Mouse (Mus musculus) stomach, embryonic 15.5 days (tissue): ENCODE measurements around the gene Nbeal1. TPM values are rescaled to one million over a fixed set of nuclear protein-coding genes. Genes with fewer than 3 reads are reported as not detected.
"Not testable (repeated sequence)": the region's sequence is repeated elsewhere in the genome, so short reads cannot be mapped to it uniquely, and the experiment has no call there.

Source experiments
- ATAC-seq: fragments of 200-750 bp; cut with Nextera tagmentation; 2 replicates; pipeline ENCODE4 v1.8.0; 2017; ENCODE audit warnings: low read depth, moderate number of reproducible peaks, moderate TSS enrichment; ENCODE audit not compliant: insufficient read depth, low FRiP score
- H3K27ac ChIP-seq: fragments of 300-500 bp; sonication (generic); 2 replicates; pipeline ENCODE4 v1.5.1; 2015; ENCODE audit warnings: mild to moderate bottlenecking, inconsistent platforms
- H3K27me3 ChIP-seq: fragments of 300-500 bp; sonication (generic); replicated peaks from 2 replicates; pipeline ENCODE4 v1.6.1; 2015; ENCODE audit warnings: inconsistent platforms
- H3K36me3 ChIP-seq: fragments of 300-500 bp; sonication (generic); 2 replicates; pipeline ENCODE4 v1.6.1; 2015; ENCODE audit warnings: inconsistent platforms
- H3K4me1 ChIP-seq: fragments of 300-500 bp; sonication (generic); 2 replicates; pipeline ENCODE4 v1.6.1; 2015; ENCODE audit warnings: inconsistent platforms
- H3K4me2 ChIP-seq: fragments of 300-500 bp; sonication (generic); 2 replicates; pipeline ENCODE4 v1.6.1; 2015; ENCODE audit warnings: mild to moderate bottlenecking, inconsistent platforms
- H3K4me3 ChIP-seq: fragments of 300-500 bp; sonication (generic); replicated peaks from 2 replicates; pipeline ENCODE4 v1.5.1; 2015; ENCODE audit warnings: inconsistent platforms
- H3K9ac ChIP-seq: fragments of 300-500 bp; sonication (generic); 2 replicates; pipeline ENCODE4 v1.6.1; 2015; ENCODE audit warnings: inconsistent platforms
- H3K9me3 ChIP-seq: fragments of 300-500 bp; sonication (generic); 2 replicates; pipeline ENCODE4 v1.6.1; 2016; ENCODE audit warnings: inconsistent platforms
- WGBS: fragments of 180-500 bp; shearing (Covaris S2); methylation state at CpG from one replicate; pipeline ENCODE4 v1.1.7; 2015; 5-methylcytosine and 5-hydroxymethylcytosine counted together
- polyA plus RNA-seq: library from polyadenylated mRNA; unstranded; fragments of >200 nt; fragmentation: Nextera tagmentation; extraction: Ambion mirVana; gene quantifications from 2 replicates; pipeline ENCODE4 v1.2.1, GENCODE M21; 2015

The Nbeal1 gene
- polyA plus RNA-seq = 7.8 and 8.4 TPM in 2 replicates

DNA sequence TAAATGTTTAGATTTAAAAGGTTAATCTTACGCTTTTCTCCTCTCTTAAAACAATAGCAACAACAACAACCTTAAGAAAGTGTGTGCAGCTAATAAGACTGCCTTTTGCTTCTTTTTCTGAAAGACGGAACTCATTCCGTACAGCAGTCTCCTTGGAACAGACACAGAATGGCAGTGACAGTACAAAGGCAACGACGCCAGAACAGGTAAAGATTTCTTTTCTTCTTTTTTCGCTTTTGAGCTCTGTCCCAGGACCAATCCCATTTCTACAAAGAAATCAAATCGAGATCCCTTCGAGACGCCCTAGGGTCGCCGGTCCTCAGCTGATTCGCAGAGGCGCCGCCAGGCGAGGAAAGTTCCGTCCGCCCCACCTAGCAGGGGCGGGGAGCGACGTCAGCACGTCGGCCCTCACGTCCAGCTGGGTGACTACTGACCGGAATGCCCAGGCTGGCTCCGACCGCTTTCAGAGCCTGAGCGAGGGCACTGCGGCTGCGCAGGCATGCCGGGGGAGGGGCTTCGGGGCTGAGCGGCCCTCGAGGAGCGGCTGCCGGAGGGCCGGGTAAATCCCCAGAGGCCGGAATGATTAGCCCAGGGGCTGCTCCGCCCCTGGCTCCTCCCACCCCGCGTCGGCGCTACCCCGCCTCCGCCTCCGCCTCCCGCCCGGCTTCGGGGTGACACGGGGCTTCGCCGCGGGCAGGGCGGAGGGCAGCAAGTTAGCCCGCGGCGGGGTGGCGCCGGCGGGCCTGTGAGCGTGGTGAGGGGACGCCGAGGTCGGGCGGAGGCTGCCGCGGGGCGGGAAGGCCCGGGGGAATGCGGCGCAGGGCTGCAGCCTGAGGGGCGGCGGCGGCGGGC, at the start of gene Nbeal1:
Nbeal1 (plus strand) TSS at position 668 of the 852 bp plus-strand sequence.
- no peaks in the 10 kb centered on the region for H3K36me3 ChIP-seq
- peak; percentile 98 for ATAC-seq
- H3K9ac ChIP-seq = peak within 1 kb of the TSS; percentile 91
- peak within 1 kb of the TSS; percentile 96 for H3K27ac ChIP-seq
- no peaks in the 10 kb centered on the region for H3K27me3 ChIP-seq
- WGBS = under 1% methylated on average over 53 of the region's 74 CpGs
- H3K9me3 ChIP-seq = no peaks in the 10 kb centered on the region
- peak within 1 kb of the TSS; percentile 95 for H3K4me3 ChIP-seq
- no peaks in the 10 kb centered on the region for H3K4me1 ChIP-seq
- H3K4me2 ChIP-seq = peak within 1 kb of the TSS; percentile 57

DNA sequence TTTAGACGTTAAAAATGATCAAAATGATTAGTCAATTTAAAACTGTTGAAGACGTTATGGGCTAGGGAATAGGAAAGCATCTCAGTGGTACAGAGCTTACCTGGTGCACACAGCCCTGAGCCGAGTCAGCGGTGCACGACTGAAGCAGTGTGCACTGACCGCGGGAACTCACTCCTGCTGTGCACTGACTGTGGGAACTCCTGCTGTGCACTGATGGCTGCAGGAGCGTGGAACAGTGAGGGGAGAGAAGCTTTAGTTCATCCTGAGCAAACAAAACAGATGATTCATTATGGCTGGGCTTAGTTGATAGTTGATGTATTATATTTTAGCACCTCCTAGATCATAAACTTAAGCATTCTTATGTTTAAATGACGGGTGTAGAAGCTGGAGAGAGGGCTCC, 43.1 kb upstream of the Nbeal1 start:
- H3K36me3 ChIP-seq = no peaks in the 10 kb centered on the region
- no peak overlapping the region for H3K9ac ChIP-seq
- no peak overlapping the region for H3K4me2 ChIP-seq
- ATAC-seq = no peak
- H3K27ac ChIP-seq = no peak overlapping the region
- no peaks in the 10 kb centered on the region for H3K4me1 ChIP-seq
- H3K4me3 ChIP-seq = no peak overlapping the region
- no peaks in the 10 kb centered on the region for H3K27me3 ChIP-seq
- no peaks in the 10 kb centered on the region for H3K9me3 ChIP-seq
- 61% methylated on average over 9 of the region's 9 CpGs for WGBS

DNA sequence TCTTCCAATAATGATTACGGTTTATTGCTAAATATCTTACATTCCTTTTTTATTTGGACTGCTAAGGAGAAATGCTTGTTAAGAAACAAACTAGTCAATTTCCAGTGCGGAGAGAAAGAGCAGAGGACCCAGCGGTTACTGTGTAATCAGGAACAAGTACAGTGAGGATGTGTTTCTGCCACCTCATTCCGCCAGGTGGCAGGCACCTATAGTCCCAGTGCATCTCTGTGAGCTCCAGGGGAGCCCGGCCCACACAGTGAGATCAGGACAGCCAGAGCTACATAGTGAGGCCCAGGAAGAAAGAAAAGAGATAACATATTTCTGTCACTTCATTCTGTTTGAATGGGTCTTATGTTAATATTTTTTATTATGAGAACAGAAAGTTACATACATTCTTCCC, 27.7 kb upstream of the Nbeal1 start:
- WGBS = 59% methylated on average over 5 of the region's 5 CpGs
- no peak for ATAC-seq
- Histone ChIP-seq H3K9ac (no peak overlapping the region), H3K9me3 (no peaks in the 10 kb centered on the region), H3K4me2 (no peak overlapping the region), H3K27ac (no peak overlapping the region), H3K36me3 (no peaks in the 10 kb centered on the region), H3K4me3 (no peak overlapping the region), H3K4me1 (no peaks in the 10 kb centered on the region), H3K27me3 (no peaks in the 10 kb centered on the region)

DNA sequence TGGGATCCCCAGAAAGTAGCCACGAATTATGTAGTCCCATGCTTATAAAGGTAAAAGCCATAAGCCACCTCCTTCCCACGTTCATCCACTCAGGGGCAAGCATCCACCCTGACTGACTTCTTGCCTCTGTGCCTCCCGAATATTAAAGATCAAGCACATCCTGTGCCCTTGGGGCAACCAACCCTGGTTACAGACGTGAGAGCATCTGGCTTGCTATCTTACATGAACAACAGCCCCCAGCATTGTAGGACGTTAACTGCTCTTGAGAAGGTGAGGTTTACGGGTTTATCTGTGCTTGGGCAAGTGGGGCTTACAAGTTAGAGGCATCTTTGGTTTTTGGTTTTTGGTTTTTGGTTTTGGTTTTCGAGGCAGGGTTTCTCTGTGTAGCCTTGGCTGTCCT, 23.7 kb upstream of the Nbeal1 start:
- H3K36me3 ChIP-seq = no peaks in the 10 kb centered on the region
- ATAC-seq = no peak
- no peak overlapping the region for H3K27ac ChIP-seq
- H3K9ac ChIP-seq = no peak overlapping the region
- no peaks in the 10 kb centered on the region for H3K27me3 ChIP-seq
- H3K4me2 ChIP-seq = no peak overlapping the region
- H3K4me1 ChIP-seq = no peaks in the 10 kb centered on the region
- no peak overlapping the region for H3K4me3 ChIP-seq
- WGBS = 76% methylated on average over 7 of the region's 7 CpGs
- no peaks in the 10 kb centered on the region for H3K9me3 ChIP-seq

DNA sequence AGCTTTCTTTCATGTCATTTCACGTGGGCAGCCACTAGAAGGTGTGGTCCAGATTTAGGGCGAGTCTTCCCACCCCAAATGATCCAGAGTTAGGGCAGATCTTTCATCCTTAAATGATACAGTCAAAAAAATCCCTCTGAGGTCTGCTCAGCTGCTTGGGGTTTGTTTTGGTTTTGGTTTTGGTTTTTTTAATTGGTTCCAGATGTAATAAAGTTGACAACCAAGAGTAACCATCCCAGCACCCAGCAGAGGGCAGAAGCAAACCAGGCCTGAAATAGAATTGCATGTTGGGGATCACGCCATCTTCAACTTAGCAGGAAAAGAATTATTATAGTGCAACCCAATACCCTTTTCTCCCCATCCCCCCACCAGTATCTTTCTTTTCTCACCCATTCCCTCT, 22.0 kb upstream of the Nbeal1 start:
- Histone ChIP-seq H3K9me3 (no peaks in the 10 kb centered on the region), H3K27me3 (no peaks in the 10 kb centered on the region), H3K27ac (no peak overlapping the region), H3K4me3 (no peak overlapping the region), H3K36me3 (no peaks in the 10 kb centered on the region), H3K4me1 (no peaks in the 10 kb centered on the region), H3K4me2 (no peak overlapping the region), H3K9ac (no peak overlapping the region)
- 53% methylated on average over 3 of the region's 3 CpGs for WGBS
- no peak for ATAC-seq

DNA sequence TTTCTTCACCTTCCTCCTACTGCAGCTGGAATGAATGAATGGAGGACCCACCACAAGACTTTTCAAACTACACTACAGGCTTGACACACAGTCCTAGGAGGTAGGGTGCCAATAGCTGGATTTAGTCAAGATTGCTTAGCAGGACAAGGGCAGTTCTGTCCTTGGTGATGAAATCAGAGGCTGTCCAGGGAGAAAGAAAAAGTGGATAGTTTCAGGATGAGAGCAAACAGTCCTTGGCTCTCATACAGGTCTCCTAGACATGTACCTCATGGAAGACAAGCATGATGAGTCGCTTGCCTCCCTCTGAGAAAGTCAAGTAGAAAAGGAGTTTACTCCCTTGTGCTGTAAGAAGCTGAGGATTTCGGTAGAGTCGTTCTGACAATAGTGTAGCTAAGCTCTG, 16.7 kb upstream of the Nbeal1 start:
- no peak overlapping the region for H3K4me2 ChIP-seq
- H3K27ac ChIP-seq = no peak overlapping the region
- H3K4me1 ChIP-seq = no peaks in the 10 kb centered on the region
- no peaks in the 10 kb centered on the region for H3K9me3 ChIP-seq
- H3K9ac ChIP-seq = no peak overlapping the region
- WGBS = 85% methylated on average over 3 of the region's 3 CpGs
- H3K27me3 ChIP-seq = no peaks in the 10 kb centered on the region
- H3K36me3 ChIP-seq = no peaks in the 10 kb centered on the region
- no peak for ATAC-seq
- no peak overlapping the region for H3K4me3 ChIP-seq

DNA sequence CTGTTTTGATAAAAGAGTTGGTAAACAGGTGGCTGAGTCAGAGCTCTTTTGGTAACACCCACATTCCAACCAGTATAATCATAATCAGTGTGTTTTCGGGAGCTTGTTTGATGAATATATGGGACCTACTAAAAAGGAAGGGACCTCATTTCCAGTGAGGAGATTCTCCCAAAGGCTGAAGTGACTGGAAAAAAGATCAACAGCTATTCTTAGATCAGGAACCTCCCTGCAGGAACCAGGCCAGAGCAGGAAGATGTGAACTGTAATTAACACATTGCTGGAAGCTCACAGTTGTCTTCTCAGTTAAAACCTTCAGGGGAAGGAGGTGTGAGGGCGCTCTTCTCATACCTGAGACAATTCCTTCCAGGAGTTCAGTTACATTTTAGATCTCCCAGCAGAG, 10.8 kb upstream of the Nbeal1 start:
- no peak overlapping the region for H3K4me2 ChIP-seq
- H3K36me3 ChIP-seq = no peaks in the 10 kb centered on the region
- H3K4me1 ChIP-seq = no peaks in the 10 kb centered on the region
- no peak for ATAC-seq
- H3K27me3 ChIP-seq = no peaks in the 10 kb centered on the region
- H3K27ac ChIP-seq = no peak overlapping the region
- H3K9ac ChIP-seq = no peak overlapping the region
- no peak overlapping the region for H3K4me3 ChIP-seq
- H3K9me3 ChIP-seq = no peaks in the 10 kb centered on the region
- 73% methylated on average over 2 of the region's 2 CpGs for WGBS

DNA sequence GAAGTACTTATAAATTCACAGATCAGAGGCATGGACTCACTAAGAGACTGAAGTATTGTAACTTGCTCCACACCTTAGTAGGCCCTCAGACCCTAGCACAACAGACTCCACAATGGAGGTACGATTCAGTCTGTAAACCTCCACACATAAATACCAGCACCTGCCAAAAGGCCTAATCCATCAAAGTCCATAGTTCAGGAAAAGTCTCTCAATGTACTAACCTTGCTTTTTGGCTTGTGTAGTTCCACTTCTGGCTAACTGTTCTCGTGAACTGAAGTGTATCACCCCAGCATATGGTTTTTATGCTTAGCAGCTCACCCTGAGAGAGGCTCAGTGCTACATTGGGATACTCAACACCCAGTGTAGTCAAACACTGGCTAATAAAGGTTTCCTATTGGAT, 10.1 kb upstream of the Nbeal1 start:
- Histone ChIP-seq H3K27ac (no peak overlapping the region), H3K27me3 (no peaks in the 10 kb centered on the region), H3K4me1 (no peaks in the 10 kb centered on the region), H3K36me3 (no peaks in the 10 kb centered on the region), H3K4me2 (no peak overlapping the region), H3K9me3 (no peaks in the 10 kb centered on the region), H3K4me3 (no peak overlapping the region), H3K9ac (no peak overlapping the region)
- 56% methylated on average over 2 of the region's 2 CpGs for WGBS
- ATAC-seq = no peak

DNA sequence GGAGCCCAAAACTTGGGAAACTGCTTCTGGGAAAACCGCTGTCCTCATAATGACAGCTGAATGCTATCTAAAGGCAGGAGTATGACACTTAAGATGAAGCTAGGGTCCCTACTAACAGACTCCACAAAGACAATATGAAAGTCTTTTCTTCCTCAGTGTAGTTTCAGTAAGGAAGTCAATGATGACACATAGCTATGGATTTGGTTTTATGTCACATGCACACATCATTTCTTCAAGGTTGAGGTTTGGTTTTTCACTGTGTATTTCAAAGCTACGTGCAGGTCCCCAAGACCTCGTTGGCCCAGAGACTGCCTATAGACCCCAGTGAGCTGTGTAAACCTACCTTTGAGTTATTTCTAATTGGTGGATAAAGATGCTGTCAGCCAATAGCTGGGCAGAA, 7.3 kb upstream of the Nbeal1 start:
- no peak overlapping the region for H3K27ac ChIP-seq
- no peak for ATAC-seq
- no peaks in the 10 kb centered on the region for H3K9me3 ChIP-seq
- no peak overlapping the region for H3K4me3 ChIP-seq
- no peaks in the 10 kb centered on the region for H3K36me3 ChIP-seq
- 73% methylated on average over 3 of the region's 3 CpGs for WGBS
- H3K27me3 ChIP-seq = no peaks in the 10 kb centered on the region
- H3K4me1 ChIP-seq = no peaks in the 10 kb centered on the region
- H3K9ac ChIP-seq = no peak overlapping the region
- H3K4me2 ChIP-seq = no peak overlapping the region

DNA sequence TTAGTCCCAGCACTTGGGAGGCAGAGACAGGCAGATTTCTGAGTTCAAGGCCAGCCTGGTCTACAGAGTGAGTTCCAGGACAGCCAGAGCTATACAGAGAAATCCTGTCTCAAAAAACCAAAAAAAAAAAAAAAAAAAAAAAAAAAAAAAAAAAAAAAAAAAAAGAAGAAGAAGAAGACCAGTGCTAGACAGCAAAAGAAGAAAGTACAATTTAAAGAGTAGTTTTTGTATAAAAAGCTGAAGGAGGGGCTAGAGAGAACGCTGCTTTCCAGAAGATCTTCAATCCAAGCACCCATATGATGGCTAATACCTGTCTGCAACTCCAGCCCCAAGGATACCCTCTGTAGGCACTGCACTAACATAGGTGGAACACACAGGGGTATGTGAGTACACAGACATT, 2.6 kb upstream of the Nbeal1 start:
- H3K4me1 ChIP-seq, H3K9ac ChIP-seq, H3K27ac ChIP-seq, H3K36me3 ChIP-seq, H3K27me3 ChIP-seq, H3K4me2 ChIP-seq, ATAC-seq, H3K4me3 ChIP-seq, H3K9me3 ChIP-seq: not testable (repeated sequence)
- 83% methylated on average over 1 of the region's 1 CpGs for WGBS

DNA sequence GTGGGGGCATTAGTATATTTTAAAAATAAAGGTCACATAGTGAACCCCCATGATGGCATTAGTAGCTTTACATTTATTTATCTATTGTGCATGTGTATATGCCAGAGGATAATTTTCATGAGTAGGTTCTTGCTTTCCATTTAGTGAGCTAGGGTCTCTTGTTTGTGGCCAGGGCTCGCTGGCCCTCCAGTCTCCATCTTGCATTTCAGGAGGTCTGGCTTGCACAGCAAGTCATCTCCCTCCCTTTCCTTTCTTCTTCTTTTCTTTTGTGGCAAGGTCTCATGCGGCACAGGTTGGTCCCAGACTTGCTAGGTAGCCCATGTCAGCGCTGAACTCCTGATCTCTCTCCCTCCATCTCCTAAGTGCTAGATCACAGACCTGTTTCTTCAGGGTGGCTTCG, 1.0 kb upstream of the Nbeal1 start:
- Histone ChIP-seq H3K27me3 (no peaks in the 10 kb centered on the region), H3K4me2 (peak overlapping the region; percentile 40), H3K36me3 (no peaks in the 10 kb centered on the region), H3K4me3 (peak overlapping the region; percentile 95), H3K4me1 (no peaks in the 10 kb centered on the region), H3K9ac (peak overlapping the region; percentile 4; the same call in 1 of the 2 replicates), H3K27ac (no peak overlapping the region), H3K9me3 (no peaks in the 10 kb centered on the region)
- ATAC-seq = no peak
- 25% methylated on average over 4 of the region's 4 CpGs for WGBS

DNA sequence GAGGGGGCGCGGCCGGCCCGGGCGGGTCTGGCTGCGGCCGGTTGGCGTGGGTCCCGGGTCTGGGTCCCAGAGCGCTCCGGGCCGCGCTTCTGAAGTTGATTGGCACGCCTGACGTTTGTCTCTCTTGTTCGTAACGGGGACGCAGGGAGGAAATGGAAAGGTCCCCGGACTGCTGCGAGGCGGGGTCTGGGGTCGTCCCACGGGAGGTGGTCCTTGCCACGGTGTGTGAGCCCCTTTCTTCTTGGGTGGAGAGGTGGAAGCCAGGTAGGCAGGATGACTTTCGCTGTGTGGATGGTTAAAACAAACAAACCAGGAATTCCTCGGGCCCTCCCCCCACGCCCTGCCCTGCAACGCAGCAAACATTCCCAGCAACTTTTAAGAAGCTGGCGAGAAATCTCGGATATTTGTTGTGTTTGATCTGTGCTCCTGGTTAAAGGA, 404 bp downstream of the Nbeal1 start:
- WGBS = under 1% methylated on average over 28 of the region's 30 CpGs
- ATAC-seq = no peak; the same call in 1 of the 2 replicates

More for the DNA sequence above, 404 bp downstream of the Nbeal1 start:
- H3K4me2 ChIP-seq = peak overlapping the region; percentile 57
- H3K4me3 ChIP-seq = peak overlapping the region; percentile 95
- no peaks in the 10 kb centered on the region for H3K4me1 ChIP-seq
- H3K27ac ChIP-seq = peak overlapping the region; percentile 96
- peak overlapping the region; percentile 91 for H3K9ac ChIP-seq
- no peaks in the 10 kb centered on the region for H3K27me3 ChIP-seq
- H3K36me3 ChIP-seq = no peaks in the 10 kb centered on the region
- no peaks in the 10 kb centered on the region for H3K9me3 ChIP-seq
